Mouse (Mus musculus) CH12.LX (cell line): ENCODE data around the gene Clp1.

Source experiments
- CTCF ChIP-seq, 2 experiments: IDR thresholded peaks in 1 of 2; conservative IDR thresholded peaks in 1 of 2; 2 replicates each; pipeline ENCODE4 v1.5.1; 2011 to 2012; ENCODE audit warnings: low read depth in 2 of 2, low read length in 2 of 2, improper control_type of control experiment in 1 of 2, inconsistent platforms in 1 of 2, mild to moderate bottlenecking in 1 of 2, moderate library complexity in 1 of 2
- E2F4 ChIP-seq: IDR thresholded peaks from 2 replicates; pipeline ENCODE4 v1.6.1; 2011; ENCODE audit warnings: low read depth, low read length, improper control_type of control experiment; ENCODE audit not compliant: insufficient replicate concordance
- EP300 ChIP-seq: IDR thresholded peaks from 2 replicates; pipeline ENCODE4 v1.6.1; 2011; ENCODE audit warnings: low read length, improper control_type of control experiment
- KAT2A ChIP-seq: IDR thresholded peaks from 2 replicates; pipeline ENCODE4 v1.6.1; 2012; ENCODE audit warnings: low read length, improper control_type of control experiment, inconsistent platforms; ENCODE audit not compliant: insufficient replicate concordance
- MAX ChIP-seq: IDR thresholded peaks from 2 replicates; pipeline ENCODE4 v1.6.1; 2011; ENCODE audit warnings: low read length, improper control_type of control experiment
- MEF2A ChIP-seq: IDR thresholded peaks from 2 replicates; pipeline ENCODE4 v1.6.1; 2014; ENCODE audit warnings: low read depth, mild to moderate bottlenecking, inconsistent platforms, low read length, improper control_type of control experiment, borderline replicate concordance
- POLR2A ChIP-seq: IDR thresholded peaks from 2 replicates; pipeline ENCODE4 v1.6.1; 2011; ENCODE audit warnings: low read depth, mild to moderate bottlenecking, improper control_type of control experiment, low read length
- POLR2AphosphoS2 ChIP-seq: IDR thresholded peaks from 2 replicates; pipeline ENCODE4 v1.6.1; 2011; ENCODE audit warnings: low read depth, low read length, improper control_type of control experiment
- SIN3A ChIP-seq: IDR thresholded peaks from 2 replicates; pipeline ENCODE4 v1.6.1; 2012; ENCODE audit warnings: low read length, improper control_type of control experiment, inconsistent platforms
- SMC3 ChIP-seq: IDR thresholded peaks from 2 replicates; pipeline ENCODE4 v1.6.1; 2011; ENCODE audit warnings: low read depth, low read length, improper control_type of control experiment
- TCF12 ChIP-seq: IDR thresholded peaks from 2 replicates; pipeline ENCODE4 v1.6.1; 2014; ENCODE audit warnings: low read depth, mild to moderate bottlenecking, inconsistent platforms, low read length, improper control_type of control experiment
- UBTF ChIP-seq: IDR thresholded peaks from 2 replicates; pipeline ENCODE4 v1.6.1; 2012; ENCODE audit warnings: low read depth, mild to moderate bottlenecking, inconsistent platforms, low read length, improper control_type of control experiment, moderate library complexity
- ZC3H11A ChIP-seq: IDR thresholded peaks from 2 replicates; pipeline ENCODE4 v1.6.1; 2012; ENCODE audit warnings: low read depth, mild to moderate bottlenecking, inconsistent platforms, low read length, improper control_type of control experiment
- ZNF384 ChIP-seq: IDR thresholded peaks from 2 replicates; pipeline ENCODE4 v1.6.1; 2012; ENCODE audit warnings: low read depth, low read length, improper control_type of control experiment, inconsistent platforms

GRCm38 (mm10) chr2:84775665-84776064, 48.5 kb upstream of the Clp1 start:
- TF ChIP-seq MEF2A (no peak), E2F4 (no peak), POLR2A (no peak), POLR2AphosphoS2 (no peak), MAX (no peak), CTCF (conservative IDR thresholded peaks at IDR 0.05 in 1 of 2, IDR thresholded peaks at IDR 0.05 in 1 of 2; ENCODE audit: low read depth in 2 of 2, low read length in 2 of 2) (no peak), SIN3A (no peak), SMC3 (no peak), EP300 (no peak), ZNF384 (no peak), TCF12 (no peak), KAT2A (no peak), ZC3H11A (no peak), UBTF (no peak)
